In the genomic region with DNA sequence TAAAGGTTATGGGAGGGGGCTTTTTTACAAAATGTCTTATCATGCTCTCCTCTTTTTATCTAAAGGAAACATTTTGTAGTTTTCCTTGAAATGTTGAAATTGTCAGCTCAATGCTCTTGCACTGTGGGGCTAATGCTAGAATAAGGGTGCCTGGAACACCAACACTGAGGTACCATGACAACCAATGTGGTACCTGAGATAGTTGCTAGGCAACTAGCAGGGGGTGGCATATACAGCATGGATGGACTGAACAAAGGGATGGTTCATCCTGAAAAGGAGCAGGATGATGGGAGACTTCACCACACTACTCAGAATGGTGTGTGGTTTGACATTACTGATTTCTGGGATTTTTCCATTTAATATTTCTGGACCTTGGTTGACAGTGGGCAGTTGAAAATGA, we compare ENCODE assay signal across 24 mouse cellular contexts. TPM values are rescaled to one million over a fixed set of nuclear protein-coding genes. Genes with fewer than 3 reads are reported as not detected.
"Had no signal": no experiment of that assay in that cellular context is flagged by ENCODE, and none has a peak within 500 bp of the region (broad histone marks: within the 10 kb centered on the region; RNA-seq: fewer than 3 reads in every experiment).

No protein-coding gene starts in this region.

- ATAC-seq: intestine, postnatal 0 days had no signal

- H3K4me1 ChIP-seq: liver, embryonic 13.5 days; neural tube, embryonic 13.5 days; stomach, embryonic 15.5 days had no signal

- H3K36me3 ChIP-seq: limb, embryonic 13.5 days; liver, embryonic 13.5 days; neural tube, embryonic 13.5 days; stomach, embryonic 15.5 days had no signal

- H3K9ac ChIP-seq: limb, embryonic 13.5 days; liver, embryonic 13.5 days; neural tube, embryonic 13.5 days; stomach, embryonic 15.5 days had no signal

- H3K4me3 ChIP-seq: layer of hippocampus, adult 2 months; limb, embryonic 10.5 days; limb, embryonic 13.5 days; liver, embryonic 13.5 days; myocyte; neural tube, embryonic 13.5 days; stomach, embryonic 15.5 days had no signal

- DNase-seq: kidney, adult 2 months; kidney, postnatal 25 days; layer of hippocampus, adult 9-11 months; liver; liver, embryonic 13.5 days; lung, adult 2 months; retina, postnatal 1 day; right cerebral cortex, postnatal 25 days; spleen, adult 18-20 months; thymus, postnatal 25 days had no signal

- H3K9me3 ChIP-seq: limb, embryonic 10.5 days; neural tube, embryonic 13.5 days; stomach, embryonic 15.5 days had no signal

- H3K27me3 ChIP-seq: limb, embryonic 13.5 days; liver, embryonic 13.5 days; neural tube, embryonic 13.5 days; stomach, embryonic 15.5 days had no signal

- H3K27ac ChIP-seq: kidney, postnatal 0 days; layer of hippocampus, adult 2 months; limb, embryonic 10.5 days; limb, embryonic 13.5 days; liver, embryonic 13.5 days; macrophage; neural tube, embryonic 13.5 days; stomach, embryonic 15.5 days had no signal

- H3K4me2 ChIP-seq: limb, embryonic 13.5 days; liver, embryonic 13.5 days; neural tube, embryonic 13.5 days; stomach, embryonic 15.5 days had no signal

RNA-seq across cellular contexts. Expression of gene Col23a1, which starts 30.9 kb away (rescaled TPM):
- total RNA-seq: monocyte, adult 5-6 weeks had no signal

RNA-seq across cellular contexts. Expression of gene BC049762, which starts 57.8 kb away (rescaled TPM):
- total RNA-seq: left cerebral cortex, adult 18-20 months; left cerebral cortex, postnatal 25 days; megakaryocyte, adult 5-6 weeks; monocyte, adult 5-6 weeks; neutrophil, adult 5-6 weeks had no signal
- polyA plus RNA-seq: lung, adult 2 months; macrophage; myocyte; neural tube, embryonic 13.5 days had no signal
